In the genomic region with DNA sequence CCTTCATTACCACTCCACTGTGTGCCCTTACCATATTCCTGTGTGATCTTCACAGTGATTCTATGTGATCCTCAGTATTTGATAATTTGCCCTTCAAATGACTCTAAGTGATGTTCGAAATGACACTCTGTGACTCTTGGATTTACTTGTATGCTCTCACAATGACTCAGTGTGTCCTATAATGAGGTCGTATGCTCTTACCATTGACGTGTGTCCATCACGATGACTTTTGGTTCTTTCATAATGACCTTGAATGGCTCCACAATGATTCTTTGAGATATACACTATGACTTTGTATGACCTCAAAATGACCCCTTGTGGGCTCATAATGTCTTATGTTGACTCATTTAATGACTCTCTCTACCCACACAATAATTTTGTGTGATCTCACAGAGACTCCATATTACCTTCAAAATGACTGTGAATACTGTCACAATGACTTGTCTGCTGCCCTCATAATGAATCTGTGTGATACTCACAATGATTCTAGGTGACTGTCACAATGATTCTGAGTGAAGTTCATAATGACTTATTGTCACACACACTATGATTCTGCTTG, we compare ENCODE assay signal across 25 mouse cellular contexts.
"Had no signal": no experiment of that assay in that cellular context is flagged by ENCODE, and none has a peak within 500 bp of the region (broad histone marks: within the 10 kb centered on the region; RNA-seq: fewer than 3 reads in every experiment).

No protein-coding gene starts in this region.

- H3K27me3 ChIP-seq: embryonic facial prominence, embryonic 12.5 days; embryonic facial prominence, embryonic 13.5 days; embryonic facial prominence, embryonic 15.5 days; forebrain, embryonic 12.5 days; forebrain, embryonic 13.5 days; forebrain, embryonic 15.5 days had no signal

- H3K36me3 ChIP-seq: embryonic facial prominence, embryonic 10.5 days; embryonic facial prominence, embryonic 12.5 days; embryonic facial prominence, embryonic 13.5 days; embryonic facial prominence, embryonic 15.5 days; forebrain, embryonic 10.5 days; forebrain, embryonic 12.5 days; forebrain, embryonic 15.5 days; heart, embryonic 10.5 days had no signal

- H3K4me3 ChIP-seq: embryonic facial prominence, embryonic 10.5 days; embryonic facial prominence, embryonic 12.5 days; embryonic facial prominence, embryonic 13.5 days; embryonic facial prominence, embryonic 15.5 days; erythroblast, embryonic 14.5 days; forebrain, embryonic 10.5 days; forebrain, embryonic 12.5 days; forebrain, embryonic 13.5 days; forebrain, embryonic 15.5 days; gastrocnemius, adult 2 months; heart, adult 2 months; heart, embryonic 10.5 days had no signal

- H3K27ac ChIP-seq: embryonic facial prominence, embryonic 10.5 days; embryonic facial prominence, embryonic 12.5 days; embryonic facial prominence, embryonic 13.5 days; embryonic facial prominence, embryonic 15.5 days; forebrain, embryonic 10.5 days; forebrain, embryonic 12.5 days; forebrain, embryonic 13.5 days; forebrain, embryonic 15.5 days; gastrocnemius, adult 2 months; heart, adult 2 months; heart, embryonic 10.5 days had no signal

- H3K4me1 ChIP-seq: embryonic facial prominence, embryonic 10.5 days; embryonic facial prominence, embryonic 12.5 days; embryonic facial prominence, embryonic 13.5 days; embryonic facial prominence, embryonic 15.5 days; forebrain, embryonic 10.5 days; forebrain, embryonic 12.5 days; forebrain, embryonic 13.5 days; forebrain, embryonic 15.5 days; heart, embryonic 10.5 days had no signal

- H3K9ac ChIP-seq: embryonic facial prominence, embryonic 12.5 days; embryonic facial prominence, embryonic 13.5 days; embryonic facial prominence, embryonic 15.5 days; forebrain, embryonic 12.5 days; forebrain, embryonic 13.5 days; forebrain, embryonic 15.5 days; forebrain, postnatal 0 days had no signal

- DNase-seq: cerebellum, adult 9-11 months; cerebellum, postnatal 10 days; cerebellum, postnatal 14 days; cerebellum, postnatal 25 days; cerebellum, postnatal 36 days; embryo, embryonic 11 days; forebrain, postnatal 0 days; gastrocnemius, adult 2 months; gastrocnemius, postnatal 10 days; gastrocnemius, postnatal 14 days; gastrocnemius, postnatal 25 days; gastrocnemius, postnatal 36 days; heart, adult 11 months; heart, adult 18-20 months; heart, adult 2 months had no signal

- H3K9me3 ChIP-seq: embryonic facial prominence, embryonic 10.5 days; embryonic facial prominence, embryonic 12.5 days; embryonic facial prominence, embryonic 13.5 days; embryonic facial prominence, embryonic 15.5 days; forebrain, embryonic 10.5 days; forebrain, embryonic 12.5 days; forebrain, embryonic 13.5 days; forebrain, embryonic 15.5 days; heart, embryonic 10.5 days had no signal

- H3K4me2 ChIP-seq: embryonic facial prominence, embryonic 12.5 days; embryonic facial prominence, embryonic 13.5 days; embryonic facial prominence, embryonic 15.5 days; forebrain, embryonic 12.5 days; forebrain, embryonic 13.5 days; forebrain, embryonic 15.5 days had no signal
